Mouse (Mus musculus): ENCODE measurements around the gene 1110025L11Rik. TPM values are rescaled to one million over a fixed set of nuclear protein-coding genes. Genes with fewer than 3 reads are reported as not detected.
"Not testable (repeated sequence)": the region's sequence is repeated elsewhere in the genome, so short reads cannot be mapped to it uniquely, and the experiment has no call there.

Gene 1110025L11Rik
- polyA plus RNA-seq (2012; rRNA removed) = not detected in 2 replicates

DNA sequence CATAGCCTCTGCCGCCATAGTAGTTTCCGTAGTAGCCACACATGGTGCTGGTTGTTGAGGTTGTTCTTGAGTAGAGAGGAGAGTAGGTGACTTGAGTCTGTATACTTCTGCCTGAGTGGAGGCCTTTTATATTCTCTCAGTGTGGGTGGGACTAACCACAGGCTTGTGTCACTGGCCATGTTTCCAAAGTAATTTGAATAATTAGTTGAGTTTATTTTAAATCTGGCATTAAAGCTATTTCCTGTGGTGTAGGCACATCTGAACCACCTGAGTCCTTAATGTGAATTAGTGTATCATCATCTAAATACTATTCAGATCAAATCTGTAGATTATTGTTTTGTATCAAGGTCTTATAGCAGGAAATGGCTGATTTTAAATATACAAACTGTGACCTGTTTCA, at the start of gene 1110025L11Rik:
Gene 1110025L11Rik (minus strand): TSS at position 101 of the 400 bp plus-strand sequence.
- H3K4me1 ChIP-seq (ENCODE audit: control insufficient read depth, insufficient read depth, insufficient read length, low read length); H3K27me3 ChIP-seq (ENCODE audit: control insufficient read depth, insufficient read depth, low read length); H3K36me3 ChIP-seq (ENCODE audit: control insufficient read depth, insufficient read depth, low read length); H3K4me3 ChIP-seq (ENCODE audit: low read depth, low read length); H3K27ac ChIP-seq (ENCODE audit: insufficient read depth, low read depth, low read length): not testable (repeated sequence)
- no CpG with 5 or more reads among the region's 2 CpGs for WGBS

GRCm38 (mm10) chr16:89071041-89071440, 7.2 kb upstream of the 1110025L11Rik start:
- H3K4me3 ChIP-seq (ENCODE audit: low read depth, low read length); H3K36me3 ChIP-seq (ENCODE audit: control insufficient read depth, insufficient read depth, low read length); H3K27me3 ChIP-seq (ENCODE audit: control insufficient read depth, insufficient read depth, low read length); H3K27ac ChIP-seq (ENCODE audit: insufficient read depth, low read depth, low read length); H3K4me1 ChIP-seq (ENCODE audit: control insufficient read depth, insufficient read depth, insufficient read length, low read length): not testable (repeated sequence)
- WGBS = 66% methylated on average over 2 of the region's 2 CpGs

DNA sequence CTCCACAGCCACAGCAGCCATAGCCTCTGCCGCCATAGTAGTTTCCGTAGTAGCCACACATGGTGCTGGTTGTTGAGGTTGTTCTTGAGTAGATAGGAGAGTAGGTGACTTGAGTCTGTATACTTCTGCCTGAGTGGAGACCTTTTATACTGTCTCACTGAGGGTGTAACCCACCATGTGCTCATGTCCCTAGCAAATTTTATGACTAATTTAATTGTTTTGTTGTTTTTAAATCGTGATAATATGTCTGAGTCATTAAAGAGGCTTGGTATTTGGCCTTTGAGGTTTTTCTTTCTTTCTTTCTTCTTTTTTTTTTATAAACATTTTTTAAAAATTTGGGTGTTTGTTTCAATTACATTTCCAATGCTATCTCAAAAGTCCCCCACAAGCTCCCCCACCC, 16.0 kb downstream of the 1110025L11Rik start, which contains the start of gene Krtap6-5:
Gene Krtap6-5 (minus strand): TSS at position 101 of the 400 bp plus-strand sequence.
- Histone ChIP-seq H3K27ac (ENCODE audit: insufficient read depth, low read depth, low read length) (no peak within 1 kb of the TSS), H3K4me1 (ENCODE audit: control insufficient read depth, insufficient read depth, insufficient read length, low read length) (no peaks in the 10 kb centered on the region), H3K27me3 (ENCODE audit: control insufficient read depth, insufficient read depth, low read length) (no peaks in the 10 kb centered on the region), H3K4me3 (ENCODE audit: low read depth, low read length) (no peak within 1 kb of the TSS), H3K36me3 (ENCODE audit: control insufficient read depth, insufficient read depth, low read length) (no peaks in the 10 kb centered on the region)
- WGBS = 73% methylated on average over 3 of the region's 3 CpGs
- TF ChIP-seq CTCF (IDR thresholded peaks at IDR 0.05; ENCODE audit: extremely low read depth, insufficient read length, insufficient replicate concordance, low read depth, low read length) (no peak), POLR2A (IDR thresholded peaks at IDR 0.05; ENCODE audit: low read depth, low read length) (no peak)

DNA sequence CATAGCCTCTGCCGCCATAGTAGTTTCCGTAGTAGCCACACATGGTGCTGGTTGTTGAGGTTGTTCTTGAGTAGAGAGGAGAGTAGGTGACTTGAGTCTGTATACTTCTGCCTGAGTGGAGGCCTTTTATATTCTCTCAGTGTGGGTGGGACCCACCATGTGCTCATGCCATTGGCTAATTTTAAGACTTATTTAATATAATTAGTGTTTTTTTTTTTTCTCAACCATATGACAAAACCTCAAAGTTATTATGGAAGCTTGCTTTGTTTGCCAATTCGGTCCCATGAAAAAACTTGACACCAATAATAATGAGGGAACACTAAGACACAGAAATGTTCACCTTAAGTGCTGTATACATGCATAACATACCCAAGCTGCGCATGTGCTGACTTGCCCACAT, 22.4 kb downstream of the 1110025L11Rik start, which contains the start of gene Gm10228:
Gene Gm10228 (minus strand): TSS at position 101 of the 400 bp plus-strand sequence.
- H3K4me3 ChIP-seq (ENCODE audit: low read depth, low read length); H3K4me1 ChIP-seq (ENCODE audit: control insufficient read depth, insufficient read depth, insufficient read length, low read length); H3K27me3 ChIP-seq (ENCODE audit: control insufficient read depth, insufficient read depth, low read length); H3K27ac ChIP-seq (ENCODE audit: insufficient read depth, low read depth, low read length); H3K36me3 ChIP-seq (ENCODE audit: control insufficient read depth, insufficient read depth, low read length): not testable (repeated sequence)
- 82% methylated on average over 2 of the region's 4 CpGs for WGBS

GRCm38 (mm10) chr16:89031399-89031798, 32.4 kb downstream of the 1110025L11Rik start, which contains the start of gene Krtap6-1:
Gene Krtap6-1, plus strand, starts transcription at chr16:89031699.
- H3K4me3 ChIP-seq (ENCODE audit: low read depth, low read length); H3K4me1 ChIP-seq (ENCODE audit: control insufficient read depth, insufficient read depth, insufficient read length, low read length); H3K27me3 ChIP-seq (ENCODE audit: control insufficient read depth, insufficient read depth, low read length); H3K27ac ChIP-seq (ENCODE audit: insufficient read depth, low read depth, low read length); H3K36me3 ChIP-seq (ENCODE audit: control insufficient read depth, insufficient read depth, low read length): not testable (repeated sequence)
- WGBS = 91% methylated on average over 3 of the region's 3 CpGs

DNA sequence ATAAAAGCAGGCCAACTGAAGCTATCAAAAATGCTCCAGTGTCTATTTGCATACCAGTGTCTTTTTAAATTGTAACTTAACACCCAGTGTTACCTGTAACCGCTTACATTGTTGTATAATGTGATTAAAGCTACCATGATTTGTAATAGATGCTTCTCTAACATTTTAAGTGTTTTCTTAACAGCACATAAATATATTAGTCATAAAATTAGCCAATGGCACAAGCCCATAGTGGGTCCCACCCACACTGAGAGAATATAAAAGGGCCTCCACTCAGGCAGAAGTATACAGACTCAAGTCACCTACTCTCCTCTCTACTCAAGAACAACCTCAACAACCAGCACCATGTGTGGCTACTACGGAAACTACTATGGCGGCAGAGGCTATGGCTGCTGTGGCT, 48.8 kb downstream of the 1110025L11Rik start, which contains the start of gene Gm10229:
Gene Gm10229 (plus strand): TSS at position 301 of the 400 bp plus-strand sequence.
- WGBS = 85% methylated on average over 3 of the region's 3 CpGs
- not testable (repeated sequence) for H3K4me1 ChIP-seq (ENCODE audit: control insufficient read depth, insufficient read depth, insufficient read length, low read length); H3K27me3 ChIP-seq (ENCODE audit: control insufficient read depth, insufficient read depth, low read length); H3K36me3 ChIP-seq (ENCODE audit: control insufficient read depth, insufficient read depth, low read length); H3K27ac ChIP-seq (ENCODE audit: insufficient read depth, low read depth, low read length); H3K4me3 ChIP-seq (ENCODE audit: low read depth, low read length)

- Histone ChIP-seq H3K4me1 (ENCODE audit: control insufficient read depth, insufficient read depth, insufficient read length, low read length) (no peaks in the 10 kb centered on the region), H3K27me3 (ENCODE audit: control insufficient read depth, insufficient read depth, low read length) (no peaks in the 10 kb centered on the region), H3K27ac (ENCODE audit: insufficient read depth, low read depth, low read length) (no peak overlapping the region), H3K4me3 (ENCODE audit: low read depth, low read length) (no peak overlapping the region), H3K36me3 (ENCODE audit: control insufficient read depth, insufficient read depth, low read length) (no peaks in the 10 kb centered on the region)
- TF ChIP-seq CTCF (IDR thresholded peaks at IDR 0.05; ENCODE audit: extremely low read depth, insufficient read length, insufficient replicate concordance, low read depth, low read length) = no peak
- TF ChIP-seq POLR2A (IDR thresholded peaks at IDR 0.05; ENCODE audit: low read depth, low read length) = no peak
- 95% methylated on average over 3 of the region's 3 CpGs for WGBS
Observed at GRCm38 (mm10) chr16:89013973-89014372, 49.8 kb downstream of the 1110025L11Rik start.

Other genes starting within 250 kb of the 1110025L11Rik start
- gene Krtap15, start 243.8 kb downstream of the 1110025L11Rik start, polyA plus RNA-seq (2012; rRNA removed) = not detected in 2 replicates
- gene Krtap14, start 237.9 kb downstream of the 1110025L11Rik start, polyA plus RNA-seq (2012; rRNA removed) = not detected in 2 replicates
- gene Krtap19-1, start 194.6 kb downstream of the 1110025L11Rik start, polyA plus RNA-seq (2012; rRNA removed) = not detected in 2 replicates
- not detected in 2 replicates for gene Krtap19-2, start 189.7 kb downstream of the 1110025L11Rik start, polyA plus RNA-seq (2012; rRNA removed)
- gene Krtap19-3, start 186.0 kb downstream of the 1110025L11Rik start, polyA plus RNA-seq (2012; rRNA removed) = not detected in 2 replicates
- gene Krtap19-4, start 178.9 kb downstream of the 1110025L11Rik start, polyA plus RNA-seq (2012; rRNA removed) = not detected in 2 replicates
- gene Krtap19-5, start 167.5 kb downstream of the 1110025L11Rik start, polyA plus RNA-seq (2012; rRNA removed) = not detected in 2 replicates
- not detected in 2 replicates for gene Krtap19-9b, start 131.7 kb downstream of the 1110025L11Rik start, polyA plus RNA-seq (2012; rRNA removed)
- gene Krtap16-3, start 101.1 kb downstream of the 1110025L11Rik start, polyA plus RNA-seq (2012; rRNA removed) = not detected in 2 replicates
- not detected in 2 replicates for gene Krtap22-2, start 53.2 kb downstream of the 1110025L11Rik start, polyA plus RNA-seq (2012; rRNA removed)
- not detected in 2 replicates for gene Gm10229, start 48.7 kb downstream of the 1110025L11Rik start, polyA plus RNA-seq (2012; rRNA removed)
- not detected in 2 replicates for gene Krtap6-1, start 32.3 kb downstream of the 1110025L11Rik start, polyA plus RNA-seq (2012; rRNA removed)
- not detected in 2 replicates for gene Gm10228, start 22.5 kb downstream of the 1110025L11Rik start, polyA plus RNA-seq (2012; rRNA removed)
- gene Krtap6-5, start 16.1 kb downstream of the 1110025L11Rik start, polyA plus RNA-seq (2012; rRNA removed) = not detected in 2 replicates
- gene Krtap6-3, start 20.0 kb upstream of the 1110025L11Rik start, polyA plus RNA-seq (2012; rRNA removed) = not detected in 2 replicates
- gene Gm6358, start 76.8 kb upstream of the 1110025L11Rik start, polyA plus RNA-seq (2012; rRNA removed) = not detected in 2 replicates
- gene Gm10061, start 87.1 kb upstream of the 1110025L11Rik start, polyA plus RNA-seq (2012; rRNA removed) = not detected in 2 replicates
- gene Gm9789, start 94.0 kb upstream of the 1110025L11Rik start, polyA plus RNA-seq (2012; rRNA removed) = not detected in 2 replicates
- not detected in 2 replicates for gene Gm7735, start 105.5 kb upstream of the 1110025L11Rik start, polyA plus RNA-seq (2012; rRNA removed)
- gene 1110057P08Rik, start 110.7 kb upstream of the 1110025L11Rik start, polyA plus RNA-seq (2012; rRNA removed) = not detected in 2 replicates
- gene Krtap20-2, start 141.9 kb upstream of the 1110025L11Rik start, polyA plus RNA-seq (2012; rRNA removed) = not detected in 2 replicates

All from small intestine, adult 2 months (tissue).